Mouse (Mus musculus) kidney, postnatal 14 days (tissue): ENCODE measurements around the gene Szrd1.

Experiments used
- DNase-seq: peaks from one replicate; pipeline ENCODE4 v3.0.0; 2022; ENCODE audit warnings: mixed read lengths

The Szrd1 gene

GRCm38 (mm10) chr4:141114521-141114981 lies 25.0 kb downstream of the Szrd1 start:
- DNase-seq, result no peak

GRCm38 (mm10) chr4:141113831-141114230 lies 25.7 kb downstream of the Szrd1 start:
- no peak for DNase-seq

- DNase-seq, result no peak
These were observed 31.3 kb downstream of the Szrd1 start for GRCm38 (mm10) chr4:141108196-141108732.

GRCm38 (mm10) chr4:141106526-141107183 lies 32.9 kb downstream of the Szrd1 start:
- DNase-seq, result no peak

- DNase-seq, result no peak
These were observed 37.7 kb downstream of the Szrd1 start for GRCm38 (mm10) chr4:141101855-141102254.

- no peak for DNase-seq
These were observed 38.3 kb downstream of the Szrd1 start for GRCm38 (mm10) chr4:141101291-141101690.

GRCm38 (mm10) chr4:141099956-141100355 lies 39.6 kb downstream of the Szrd1 start:
- no peak for DNase-seq

GRCm38 (mm10) chr4:141098935-141099334 lies 40.6 kb downstream of the Szrd1 start:
- no peak for DNase-seq

GRCm38 (mm10) chr4:141096710-141097109 lies 42.9 kb downstream of the Szrd1 start:
- no peak for DNase-seq

GRCm38 (mm10) chr4:141095016-141095415 lies 44.6 kb downstream of the Szrd1 start:
- peak; percentile 41 for DNase-seq

- no peak for DNase-seq
These were observed 50.9 kb downstream of the Szrd1 start for GRCm38 (mm10) chr4:141088714-141089113.

GRCm38 (mm10) chr4:141088033-141088432 lies 51.5 kb downstream of the Szrd1 start, which contains the start of gene Spata21:
TSS of gene Spata21 (plus strand) at chr4:141088333.
- no peak for DNase-seq

- DNase-seq, result no peak
These were observed 52.7 kb downstream of the Szrd1 start for GRCm38 (mm10) chr4:141086862-141087261.

GRCm38 (mm10) chr4:141078510-141079137 lies 61.0 kb downstream of the Szrd1 start:
- DNase-seq, result no peak

- peak; percentile 96 for DNase-seq
These were observed 61.7 kb downstream of the Szrd1 start, which contains the start of gene Necap2 for GRCm38 (mm10) chr4:141077681-141078509. TSS of gene Necap2 (minus strand) at chr4:141078357.

GRCm38 (mm10) chr4:141076761-141077506 lies 62.6 kb downstream of the Szrd1 start:
- DNase-seq, result no peak

- no peak for DNase-seq
These were observed 65.5 kb downstream of the Szrd1 start for GRCm38 (mm10) chr4:141074109-141074508.

- peak; percentile 41 for DNase-seq
These were observed 65.9 kb downstream of the Szrd1 start for GRCm38 (mm10) chr4:141073661-141074060.

GRCm38 (mm10) chr4:141072502-141072901 lies 67.1 kb downstream of the Szrd1 start:
- DNase-seq, result no peak

- DNase-seq, result peak; percentile 60
These were observed 69.8 kb downstream of the Szrd1 start for GRCm38 (mm10) chr4:141069731-141070130.

- no peak for DNase-seq
These were observed 70.9 kb downstream of the Szrd1 start for GRCm38 (mm10) chr4:141068655-141069054.

GRCm38 (mm10) chr4:141067516-141068046 lies 72.0 kb downstream of the Szrd1 start:
- DNase-seq, result no peak
